Mouse (Mus musculus) lung, postnatal 0 days (tissue): Measurements from ENCODE around the gene Kif5a.

Experiments used
- CTCF ChIP-seq: IDR thresholded peaks from 2 replicates; pipeline ENCODE4 v1.5.1; 2016; ENCODE audit warnings: antibody characterized with exemption, mild to moderate bottlenecking
- EP300 ChIP-seq: IDR thresholded peaks from 2 replicates; pipeline ENCODE4 v1.6.1; 2016; ENCODE audit warnings: antibody characterized with exemption, mild to moderate bottlenecking, control low read depth

DNA sequence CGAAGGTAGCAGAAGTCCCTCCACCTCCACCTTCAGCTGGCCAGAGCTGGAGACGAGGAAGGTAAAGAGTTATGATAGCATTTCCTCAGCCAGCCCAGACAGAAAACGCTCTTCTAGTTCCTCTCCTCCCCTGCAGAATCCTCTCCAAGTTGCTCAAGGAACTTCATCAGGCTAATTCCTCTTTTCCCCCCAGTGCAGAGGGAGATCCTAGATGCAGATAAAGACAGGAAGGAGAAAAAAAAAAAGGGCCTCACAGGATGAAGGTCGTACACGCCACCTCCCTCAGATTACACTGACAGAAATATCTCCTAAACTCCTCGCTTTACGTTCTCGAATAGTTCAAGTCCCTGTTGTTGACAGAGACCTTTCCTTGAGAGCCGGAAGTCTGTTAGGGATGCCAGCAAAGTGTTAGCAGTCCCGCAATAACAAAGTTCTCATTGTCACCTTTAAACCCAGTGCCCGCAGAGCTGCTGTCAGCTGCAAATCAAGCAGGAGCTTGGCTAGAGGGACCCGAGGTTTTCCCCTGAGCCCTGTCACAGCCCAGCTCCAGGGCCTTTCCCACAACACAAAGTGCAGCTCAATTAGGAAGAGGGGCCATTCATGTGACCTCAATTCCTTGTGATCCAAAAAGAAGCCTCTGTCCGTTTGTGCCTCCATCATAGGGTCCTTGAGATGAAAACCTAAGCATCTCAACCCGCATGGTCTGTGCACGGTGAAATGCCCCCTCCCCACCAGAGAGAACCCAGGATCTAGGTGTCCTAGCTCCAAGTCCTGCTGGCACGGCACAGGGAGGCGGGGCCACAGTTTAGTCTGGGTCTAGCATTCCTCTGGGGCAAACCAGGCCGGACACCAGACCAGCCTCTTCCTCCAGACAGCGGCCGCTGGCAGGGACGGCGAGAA is 68.5 kb downstream of the Kif5a start:
- TF ChIP-seq CTCF, result no peak
- TF ChIP-seq EP300, result no peak
